Mouse (Mus musculus) adrenal gland, adult 8-10 months (tissue): ENCODE data around the gene Heatr3. TPM values are rescaled to one million over a fixed set of nuclear protein-coding genes. Genes with fewer than 3 reads are reported as not detected.
A peak's percentile ranks its signal among the peaks of the same experiment; 100 is the strongest.
"Not testable (repeated sequence)": the region's sequence is repeated elsewhere in the genome, so short reads cannot be mapped to it uniquely, and the experiment has no call there.

Experiments
- DNase-seq: peaks from one replicate; pipeline ENCODE4 v3.0.0; 2022
- microRNA-seq, 2 experiments: library from miRNA; unstranded; fragments of <30 nt; microRNA quantifications; one replicate each; pipeline ENCODE4 v1.2.0; 2022
- total RNA-seq, 4 experiments: library from RNA; stranded (reverse); gene quantifications; 2 replicates each; pipeline ENCODE4 v1.2.4; 2022

The Heatr3 gene
- total RNA-seq, 4 experiments from 2014 or later, result 29.4 to 34.5 (median 32.5) TPM

GRCm38 (mm10) chr8:88197328-88197727 lies 59.7 kb downstream of the Heatr3 start:
- no peak for DNase-seq

DNA sequence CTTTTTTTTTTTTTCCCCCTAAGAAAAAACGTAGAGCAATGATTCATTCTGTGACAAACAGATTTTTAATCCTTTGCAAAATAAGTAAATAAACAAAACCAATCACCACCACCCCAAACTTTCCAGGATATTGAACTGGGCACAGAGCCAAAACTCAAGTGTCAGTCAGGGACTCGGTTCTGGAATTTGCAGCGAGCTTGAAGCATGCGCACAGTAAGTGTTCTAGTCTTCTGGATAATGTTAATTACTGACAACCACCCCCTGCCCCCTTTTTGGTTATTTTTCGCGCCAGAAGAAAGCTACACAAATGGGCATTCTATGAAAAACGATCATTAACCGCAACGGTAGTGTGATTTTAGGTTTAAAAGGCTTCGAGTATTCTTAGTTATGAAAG lies 60.9 kb downstream of the Heatr3 start:
- peak; percentile 28 for DNase-seq

DNA sequence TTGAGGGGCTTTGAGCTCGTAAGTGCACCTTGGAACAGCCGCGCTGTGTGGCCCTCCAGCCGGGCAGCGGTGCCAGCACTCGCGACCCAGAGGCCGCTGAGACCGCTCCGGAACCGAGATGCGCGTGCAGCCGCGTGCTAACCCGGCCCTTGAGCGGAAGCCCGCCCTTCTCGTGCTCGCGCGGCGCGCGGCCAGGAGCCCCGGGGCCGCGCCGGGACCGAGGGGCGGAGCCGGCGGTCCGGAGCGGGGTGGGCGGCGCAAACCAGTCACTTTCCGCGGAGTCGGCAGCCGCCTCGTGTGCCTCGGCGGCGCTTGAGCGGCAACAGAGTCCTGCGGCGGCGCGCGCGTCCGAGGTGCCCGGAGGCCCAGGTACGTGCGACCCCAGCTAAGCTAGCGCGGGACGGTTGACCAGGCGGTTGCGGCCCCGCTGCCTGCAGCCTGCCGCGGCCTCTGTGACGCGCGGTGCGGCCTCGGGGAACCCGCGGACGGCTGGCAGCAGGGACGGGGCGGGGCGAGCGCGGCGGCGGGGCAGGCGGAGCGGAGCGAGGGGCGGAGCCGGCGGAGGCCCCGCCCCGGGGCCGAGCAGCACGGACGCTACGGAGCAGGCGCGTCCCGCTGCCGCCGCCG lies 61.4 kb downstream of the Heatr3 start, which contains the start of gene Tent4b:
Tent4b (plus strand) TSS at position 269 of the 627 bp plus-strand sequence.
- peak; percentile 88 for DNase-seq

- DNase-seq, result peak; percentile 29
These were observed 62.3 kb downstream of the Heatr3 start for GRCm38 (mm10) chr8:88199700-88200601.

- DNase-seq, result no peak
These were observed 63.3 kb downstream of the Heatr3 start for GRCm38 (mm10) chr8:88200724-88201495.

- no peak for DNase-seq
These were observed 64.0 kb downstream of the Heatr3 start for GRCm38 (mm10) chr8:88201641-88202040.

DNA sequence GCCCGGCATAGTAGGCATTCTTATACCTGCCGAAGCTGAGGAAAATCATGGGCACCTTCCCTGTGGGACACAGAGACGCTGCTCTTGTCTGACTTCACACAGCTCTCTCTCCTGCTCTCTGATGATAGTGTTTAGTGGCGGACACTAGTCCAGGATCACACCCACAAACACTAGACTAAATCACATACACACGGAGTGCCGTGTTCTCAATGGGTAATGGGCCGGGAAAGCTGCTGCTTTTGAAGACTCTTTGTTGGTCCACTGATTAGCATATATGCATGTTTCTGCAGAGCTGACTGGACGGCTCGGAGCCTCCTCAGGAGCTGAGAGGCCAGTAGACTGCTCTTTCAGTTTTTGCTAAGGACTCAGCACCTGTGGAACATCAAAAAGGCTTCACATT lies 68.4 kb downstream of the Heatr3 start:
- no peak for DNase-seq

- no peak for DNase-seq
These were observed 69.6 kb downstream of the Heatr3 start for GRCm38 (mm10) chr8:88207121-88207821.

- DNase-seq, result not testable (repeated sequence)
These were observed 72.5 kb downstream of the Heatr3 start for GRCm38 (mm10) chr8:88209930-88210827.

DNA sequence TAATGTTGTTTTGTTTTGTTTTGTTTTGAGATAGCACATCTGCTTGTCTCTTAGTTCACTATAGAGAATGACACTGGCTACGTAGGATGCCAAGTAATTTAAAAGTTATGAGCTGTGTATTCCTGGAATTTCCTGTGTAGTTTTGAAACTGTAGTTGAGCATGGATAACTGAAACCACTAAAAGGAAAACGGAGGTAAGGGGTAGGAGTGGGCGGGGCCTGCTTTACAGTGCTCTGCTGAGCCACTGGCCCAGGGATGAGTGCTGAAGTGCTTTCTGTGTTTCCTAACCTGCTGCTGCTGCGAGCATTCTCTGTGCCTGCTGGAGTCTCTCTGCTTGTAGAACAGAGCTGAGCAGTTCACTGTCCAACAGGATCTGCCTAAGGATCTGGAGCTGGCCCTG lies 83.7 kb downstream of the Heatr3 start:
- no peak for DNase-seq

Small RNA genes within 50 kb of the gene (microRNA-seq; reads per million reads assigned to microRNA genes)
- gene Mir7071, result 0.18 to 0.34 reads per million in 2 experiments

Other genes starting within 250 kb of the Heatr3 start
- gene Zfp423, start 178.3 kb upstream of the Heatr3 start, total RNA-seq, result 10 to 100 TPM; 18.3 to 47.9 (median 33.8) TPM
- 10 to 100 TPM; 36.3 to 49.1 (median 39.1) TPM for gene Cnep1r1, start 19.1 kb upstream of the Heatr3 start, total RNA-seq
- 10 to 100 TPM; 29.1 to 39.6 (median 34.1) TPM for gene Tent4b, start 61.4 kb downstream of the Heatr3 start, total RNA-seq
- 10 to 100 TPM in 2 of 4 experiments, 1 to 10 TPM in 2; 6.4 to 28.7 (median 14.2) TPM for gene Adcy7, start 134.5 kb downstream of the Heatr3 start, total RNA-seq
- gene Brd7, start 224.3 kb downstream of the Heatr3 start, total RNA-seq, result 10 to 100 TPM; 58.0 to 82.4 (median 64.5) TPM